Mouse (Mus musculus) bone marrow, adult 2 months (tissue): ENCODE data around the gene BC004004.

ENCODE experiments used
- CTCF ChIP-seq: fragments of 200-500 bp; IDR thresholded peaks from 2 replicates; pipeline ENCODE4 v1.5.1; 2011; ENCODE audit warnings: low read length, control low read depth; ENCODE audit not compliant: control insufficient read depth, insufficient read depth
- POLR2A ChIP-seq: fragments of 200-500 bp; IDR thresholded peaks from 2 replicates; pipeline ENCODE4 v1.6.1; 2011; ENCODE audit warnings: low read depth, mild to moderate bottlenecking, control low read depth, low read length, borderline replicate concordance; ENCODE audit not compliant: control insufficient read depth

- TF ChIP-seq CTCF = no peak
- no peak for TF ChIP-seq POLR2A
Observed at GRCm38 (mm10) chr17:29358928-29359327, 90.3 kb downstream of the BC004004 start.
